Mouse (Mus musculus) liver, embryonic 11.5 days (tissue): ENCODE results near the gene Kalrn. TPM values are rescaled to one million over a fixed set of nuclear protein-coding genes. Genes with fewer than 3 reads are reported as not detected.
A peak's percentile ranks its signal among the peaks of the same experiment; 100 is the strongest.

Experiments used
- ATAC-seq: fragments of 200-750 bp; cut with Nextera tagmentation; replicated peaks from 2 replicates; pipeline ENCODE4 v1.8.0; 2017; ENCODE audit warnings: moderate number of reproducible peaks, mild to moderate bottlenecking, moderate TSS enrichment, moderate library complexity; ENCODE audit not compliant: low FRiP score
- DNase-seq: peaks from one replicate; pipeline ENCODE4 v3.0.0-alpha.2; 2017; ENCODE audit warnings: low spot score
- H3K27ac ChIP-seq: fragments of 300-500 bp; sonication (generic); 2 replicates; pipeline ENCODE4 v1.5.1; 2014; ENCODE audit warnings: mild to moderate bottlenecking, low read depth, low read length, control low read depth
- H3K27me3 ChIP-seq: fragments of 300-500 bp; sonication (generic); replicated peaks from 2 replicates; pipeline ENCODE4 v1.6.1; 2014; ENCODE audit warnings: low read length, mixed read lengths; ENCODE audit not compliant: control insufficient read depth, insufficient read depth
- H3K36me3 ChIP-seq: fragments of 300-500 bp; sonication (generic); 2 replicates; pipeline ENCODE4 v1.6.1; 2014; ENCODE audit warnings: mild to moderate bottlenecking, low read length, moderate library complexity, mixed read lengths; ENCODE audit not compliant: control insufficient read depth, insufficient read depth
- H3K4me1 ChIP-seq: fragments of 300-500 bp; sonication (generic); replicated peaks from 2 replicates; pipeline ENCODE4 v1.6.1; 2014; ENCODE audit warnings: low read length, mixed read lengths; ENCODE audit not compliant: control insufficient read depth, insufficient read depth
- H3K4me2 ChIP-seq: fragments of 300-500 bp; sonication (generic); 2 replicates; pipeline ENCODE4 v1.6.1; 2014; ENCODE audit warnings: mild to moderate bottlenecking, control low read depth, moderate library complexity
- H3K4me3 ChIP-seq: fragments of 300-500 bp; sonication (generic); 2 replicates; pipeline ENCODE4 v1.5.1; 2014; ENCODE audit warnings: low read depth, low read length, control low read depth
- H3K9ac ChIP-seq: fragments of 300-500 bp; sonication (generic); 2 replicates; pipeline ENCODE4 v1.6.1; 2014; ENCODE audit warnings: low read depth, low read length, control low read depth
- H3K9me3 ChIP-seq: fragments of 300-500 bp; sonication (generic); 2 replicates; pipeline ENCODE4 v1.6.1; 2016; ENCODE audit warnings: low read length, inconsistent platforms, mixed read lengths; ENCODE audit not compliant: control insufficient read depth
- WGBS: fragments of 180-500 bp; shearing (Covaris S2); extraction: QIAGEN DNeasy Blood & Tissue Kit; methylation state at CpG from one replicate; pipeline ENCODE4 v1.1.7; 2014; 5-methylcytosine and 5-hydroxymethylcytosine counted together
- polyA plus RNA-seq: library from polyadenylated mRNA; unstranded; fragments of >200 nt; fragmentation: Nextera tagmentation; extraction: Ambion mirVana; gene quantifications from 2 replicates; pipeline ENCODE4 v1.2.1, GENCODE M21; 2014

The Kalrn gene
- polyA plus RNA-seq, 1 experiment from 2014 or later, result 25.1 TPM

DNA sequence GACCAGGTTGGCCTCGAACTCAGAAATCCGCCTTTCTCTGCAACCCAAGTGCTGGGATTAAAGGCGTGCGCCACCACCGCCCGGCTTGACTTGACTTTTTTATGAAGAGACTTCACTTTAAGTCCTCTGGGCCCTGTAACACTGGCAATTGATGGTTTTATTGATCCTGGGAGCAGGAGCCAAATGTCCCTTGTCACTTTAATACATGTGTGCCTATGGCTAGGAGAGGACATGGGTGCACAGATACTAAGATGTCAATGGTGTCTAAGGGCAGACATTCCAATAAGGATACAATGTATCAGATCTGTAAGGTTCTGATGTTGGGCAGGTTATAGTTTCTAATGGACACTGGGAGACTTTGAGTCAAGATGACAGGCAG lies 637.9 kb downstream of the Kalrn start:
- Histone ChIP-seq H3K9ac (no peak overlapping the region), H3K9me3 (no peaks in the 10 kb centered on the region), H3K27ac (no peak overlapping the region), H3K27me3 (no peaks in the 10 kb centered on the region), H3K4me2 (no peak overlapping the region), H3K36me3 (no peaks in the 10 kb centered on the region), H3K4me1 (peaks cover 16% of the 10 kb centered on the region), H3K4me3 (no peak overlapping the region)
- no peak for ATAC-seq
- 91% methylated on average over 6 of the region's 6 CpGs for WGBS
- no peak for DNase-seq

DNA sequence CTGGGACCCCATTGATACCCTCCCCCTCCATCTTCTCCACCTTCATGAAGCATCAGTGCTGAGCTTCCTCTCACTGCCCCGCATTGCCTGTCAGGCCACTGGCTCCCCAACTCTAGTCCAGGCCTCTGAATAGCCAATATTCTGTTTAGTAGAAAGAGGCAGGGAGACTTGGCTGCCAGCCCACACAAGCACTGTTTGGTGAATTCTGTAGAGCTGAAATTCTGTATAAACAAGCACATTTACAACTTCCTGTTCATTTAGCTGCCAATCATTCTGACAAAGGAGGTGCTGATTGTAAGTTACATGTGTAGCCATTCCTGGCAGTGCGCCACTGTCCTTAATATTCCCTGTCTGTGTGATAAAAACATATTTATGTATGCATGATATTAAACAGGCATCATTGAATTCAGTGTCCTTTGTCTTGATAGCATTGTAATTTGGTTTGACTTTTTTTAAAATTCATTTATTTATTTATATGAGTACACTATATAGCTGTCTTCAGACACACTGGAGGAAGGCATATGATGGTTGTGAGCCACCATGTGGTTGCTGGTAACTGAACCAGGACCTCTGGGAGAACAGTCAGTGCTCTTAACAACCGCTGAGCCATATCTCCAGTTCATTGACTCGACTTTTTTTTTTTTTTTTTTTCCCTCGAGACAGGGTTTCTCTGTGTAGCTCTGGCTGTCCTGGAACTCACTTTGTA lies 638.5 kb downstream of the Kalrn start:
- ATAC-seq, result no peak

DNA sequence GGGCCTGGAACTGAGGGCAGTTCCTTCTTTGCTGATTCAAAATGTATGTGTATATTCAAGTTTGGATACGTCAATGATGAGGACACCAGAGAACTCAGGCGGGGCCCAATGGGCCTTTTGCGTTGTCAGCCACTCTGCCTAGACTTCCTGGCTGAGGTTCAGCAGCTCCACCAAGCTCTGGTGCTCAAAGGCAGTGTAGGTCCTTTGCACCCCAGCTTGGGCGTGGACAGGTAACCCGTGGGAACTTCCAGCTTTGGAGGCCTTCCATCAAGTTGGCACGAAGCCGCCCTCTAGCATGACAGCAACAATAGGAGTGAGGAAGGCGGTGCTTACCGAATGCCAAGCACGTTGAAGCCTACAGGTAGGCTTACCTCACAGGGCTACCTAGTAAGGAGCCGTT lies 639.9 kb downstream of the Kalrn start:
- ATAC-seq (no peak), DNase-seq (no peak)
- peaks cover 20% of the 10 kb centered on the region for H3K4me1 ChIP-seq
- no peak overlapping the region for H3K27ac ChIP-seq
- H3K36me3 ChIP-seq, result no peaks in the 10 kb centered on the region
- no peak overlapping the region for H3K4me2 ChIP-seq
- no peak overlapping the region for H3K9ac ChIP-seq
- no peak overlapping the region for H3K4me3 ChIP-seq
- H3K9me3 ChIP-seq, result no peaks in the 10 kb centered on the region
- no peaks in the 10 kb centered on the region for H3K27me3 ChIP-seq
- 86% methylated on average over 11 of the region's 11 CpGs for WGBS

More for the DNA sequence above, 638.5 kb downstream of the Kalrn start:
- 63% methylated on average over 5 of the region's 5 CpGs for WGBS
- Histone ChIP-seq H3K9me3 (no peaks in the 10 kb centered on the region), H3K27ac (peak overlapping the region; percentile 26; the same call in 1 of the 2 replicates), H3K27me3 (no peaks in the 10 kb centered on the region), H3K36me3 (no peaks in the 10 kb centered on the region), H3K4me1 (peaks cover 16% of the 10 kb centered on the region), H3K4me2 (no peak overlapping the region), H3K9ac (no peak overlapping the region), H3K4me3 (no peak overlapping the region)
- no peak for DNase-seq

DNA sequence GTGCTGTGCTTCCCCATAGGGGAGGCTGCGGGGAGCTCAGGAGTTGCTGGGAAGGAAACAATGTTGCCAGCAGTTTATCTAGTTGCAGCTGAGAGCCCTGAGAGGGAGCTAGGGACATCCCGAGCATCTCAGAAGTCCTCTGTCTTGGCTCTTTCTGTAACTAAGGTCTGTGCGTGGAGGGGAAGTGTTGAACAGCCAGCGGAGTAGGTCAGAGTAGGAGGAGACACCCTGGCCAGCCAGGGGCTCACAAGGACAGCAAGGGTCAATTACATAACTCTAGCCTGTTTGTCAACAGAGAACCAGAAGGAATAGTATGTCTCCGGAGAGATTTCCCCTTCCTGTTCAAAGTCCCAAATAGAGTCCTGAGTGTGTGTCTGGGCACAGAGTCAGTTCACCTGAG lies 641.2 kb downstream of the Kalrn start:
- H3K4me1 ChIP-seq, result peaks cover 13% of the 10 kb centered on the region

DNA sequence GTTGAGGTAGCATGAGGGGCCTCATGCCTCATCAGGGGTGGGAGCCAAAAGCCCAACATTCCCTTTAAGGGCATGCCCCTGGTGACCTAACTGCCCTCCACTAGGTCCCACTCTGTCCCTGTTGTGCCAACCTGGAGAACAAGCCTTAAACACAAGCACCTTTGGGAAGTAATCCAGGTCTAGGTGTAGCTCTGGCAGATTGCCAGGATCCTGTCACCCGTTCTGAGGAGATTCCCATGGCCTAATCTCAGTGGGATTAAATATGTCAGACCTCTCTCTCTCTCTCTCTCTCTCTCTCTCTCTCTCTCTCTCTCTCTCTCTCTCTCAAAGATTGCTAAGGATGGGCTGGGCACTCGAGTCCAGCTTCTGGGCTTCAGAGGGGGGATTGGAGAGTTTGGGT lies 641.6 kb downstream of the Kalrn start:
- no peak overlapping the region for H3K4me2 ChIP-seq
- H3K27ac ChIP-seq, result no peak overlapping the region
- no peaks in the 10 kb centered on the region for H3K9me3 ChIP-seq
- H3K27me3 ChIP-seq, result no peaks in the 10 kb centered on the region
- no peak for DNase-seq
- peaks cover 13% of the 10 kb centered on the region for H3K4me1 ChIP-seq
- no peak overlapping the region for H3K4me3 ChIP-seq
- no peak for ATAC-seq
- no peaks in the 10 kb centered on the region; the same call in 1 of the 2 replicates for H3K36me3 ChIP-seq
- no peak overlapping the region for H3K9ac ChIP-seq
- WGBS, result 65% methylated on average over 2 of the region's 2 CpGs

More for the DNA sequence above, 641.2 kb downstream of the Kalrn start:
- H3K4me3 ChIP-seq, result no peak overlapping the region
- H3K9ac ChIP-seq, result no peak overlapping the region
- DNase-seq (no peak), ATAC-seq (no peak)
- WGBS, result 52% methylated on average over 5 of the region's 5 CpGs
- H3K9me3 ChIP-seq, result no peaks in the 10 kb centered on the region
- no peaks in the 10 kb centered on the region for H3K27me3 ChIP-seq
- H3K4me2 ChIP-seq, result no peak overlapping the region
- H3K27ac ChIP-seq, result no peak overlapping the region
- no peaks in the 10 kb centered on the region for H3K36me3 ChIP-seq

DNA sequence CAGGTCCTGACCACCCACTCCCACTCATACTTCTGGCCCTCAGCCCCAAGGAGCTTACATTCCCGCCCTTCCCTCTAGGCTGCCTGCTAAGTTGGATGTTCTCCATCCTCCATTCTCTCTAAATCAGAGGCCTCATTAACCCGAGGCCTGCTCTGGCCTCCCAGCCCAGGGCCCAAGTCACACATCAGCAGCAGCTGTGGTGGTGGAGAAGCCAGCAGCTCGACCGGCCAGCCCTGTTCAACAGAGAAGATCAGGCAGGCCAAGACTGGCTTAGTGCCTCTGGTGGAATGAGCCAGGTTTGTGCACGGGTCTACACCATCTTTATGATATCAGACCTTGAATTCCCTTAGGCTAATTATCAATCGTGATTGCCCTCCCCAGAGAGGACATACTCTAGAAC lies 642.5 kb downstream of the Kalrn start:
- Histone ChIP-seq H3K9me3 (no peaks in the 10 kb centered on the region), H3K9ac (no peak overlapping the region), H3K4me1 (peaks cover 13% of the 10 kb centered on the region), H3K4me2 (no peak overlapping the region), H3K27ac (no peak overlapping the region), H3K27me3 (no peaks in the 10 kb centered on the region), H3K4me3 (no peak overlapping the region), H3K36me3 (no peaks in the 10 kb centered on the region; the same call in 1 of the 2 replicates)
- DNase-seq (no peak), ATAC-seq (no peak)
- 81% methylated on average over 6 of the region's 6 CpGs for WGBS

DNA sequence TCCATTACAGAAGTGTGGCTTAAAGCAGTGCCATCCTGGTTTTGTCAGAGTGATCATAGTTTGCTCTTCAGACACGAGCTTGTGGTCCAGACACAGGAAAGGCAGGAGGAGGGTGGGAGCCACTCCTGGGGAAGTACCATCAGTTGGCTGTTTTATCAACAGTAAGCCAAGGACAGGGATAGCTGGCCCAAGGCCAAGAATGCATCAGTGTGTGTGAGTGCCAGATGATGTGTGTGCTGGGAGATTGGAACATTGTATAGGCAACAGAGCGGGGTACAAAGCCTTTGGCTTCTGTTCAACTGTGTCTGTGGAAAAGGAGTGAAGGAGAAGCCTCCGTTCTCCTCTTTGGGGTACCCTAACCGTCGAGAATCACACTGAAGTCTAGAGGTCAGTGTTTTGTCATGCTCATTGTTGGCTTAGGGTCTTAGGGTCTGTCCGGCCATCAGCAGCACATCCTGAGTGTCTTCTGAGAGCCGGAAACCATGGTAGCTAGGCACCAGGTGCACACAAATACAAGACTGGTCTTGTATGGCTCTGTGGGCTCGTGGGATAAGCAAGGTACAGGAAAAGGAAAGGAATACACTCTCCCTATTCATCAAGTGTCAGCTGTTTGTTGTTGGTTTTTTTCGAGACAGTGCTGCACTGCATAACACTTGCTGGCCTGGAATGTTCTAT lies 644.4 kb downstream of the Kalrn start:
- Histone ChIP-seq H3K36me3 (no peaks in the 10 kb centered on the region; the same call in 1 of the 2 replicates), H3K9ac (no peak overlapping the region), H3K4me3 (no peak overlapping the region), H3K27me3 (no peaks in the 10 kb centered on the region), H3K27ac (no peak overlapping the region), H3K4me2 (no peak overlapping the region), H3K9me3 (no peaks in the 10 kb centered on the region), H3K4me1 (peaks cover 13% of the 10 kb centered on the region)
- ATAC-seq (no peak), DNase-seq (no peak)
- 68% methylated on average over 9 of the region's 9 CpGs for whole genome bisulfite sequencing

DNA sequence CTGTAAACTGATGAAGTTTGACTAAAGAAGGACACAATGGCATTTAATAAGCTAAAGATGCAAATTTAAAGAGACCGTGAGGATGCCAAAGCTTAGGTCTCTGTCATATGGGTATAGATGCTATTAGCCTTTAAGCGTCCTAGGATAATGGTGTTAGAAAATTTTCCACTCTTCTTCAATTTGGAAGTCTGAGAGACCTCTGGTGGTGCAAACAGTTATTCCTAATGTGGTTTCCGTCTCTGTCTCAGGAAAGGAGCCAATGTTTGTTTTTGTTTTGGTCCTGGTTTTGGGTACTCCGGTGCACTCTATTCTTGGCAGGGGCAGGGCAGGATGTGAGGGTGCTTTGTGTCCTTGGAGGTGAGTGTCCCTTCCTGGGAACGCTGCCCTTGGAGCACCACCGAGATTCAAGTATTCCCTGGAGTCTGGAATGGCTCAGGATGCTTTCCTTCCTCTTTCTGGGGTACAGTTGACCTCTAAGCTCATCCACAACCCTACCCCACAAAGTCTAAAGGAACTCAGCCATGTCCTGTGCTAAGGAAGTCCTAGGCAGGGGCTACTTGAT lies 646.0 kb downstream of the Kalrn start:
- DNase-seq (no peak), ATAC-seq (no peak)
- Histone ChIP-seq H3K9ac (no peak overlapping the region), H3K27me3 (no peaks in the 10 kb centered on the region), H3K27ac (no peak overlapping the region), H3K36me3 (no peaks in the 10 kb centered on the region; the same call in 1 of the 2 replicates), H3K4me1 (peaks cover 29% of the 10 kb centered on the region), H3K9me3 (no peaks in the 10 kb centered on the region), H3K4me2 (no peak overlapping the region), H3K4me3 (no peak overlapping the region)
- 79% methylated on average over 6 of the region's 6 CpGs for WGBS
